Mouse (Mus musculus): ENCODE data around the gene Slc17a6. TPM values are rescaled to one million over a fixed set of nuclear protein-coding genes. Genes with fewer than 3 reads are reported as not detected.

Gene Slc17a6
- polyA plus RNA-seq, 1 experiment from 2014 or later = 111 TPM

GRCm38 (mm10) chr7:51631171-51631570, 9.4 kb downstream of the Slc17a6 start:
- Histone ChIP-seq H3K4me2 (ENCODE audit: low read length) (peak overlapping the region; percentile 74), H3K9ac (replicated peaks; ENCODE audit: low read length) (peak overlapping the region; percentile 52), H3K9me3 (ENCODE audit: control insufficient read depth, low read length) (no peaks in the 10 kb centered on the region), H3K4me3 (replicated peaks; ENCODE audit: low read depth, low read length) (peak overlapping the region; percentile 33), H3K36me3 (ENCODE audit: control insufficient read depth, insufficient read depth, low read length) (peaks cover 12% of the 10 kb centered on the region; the same call in 1 of the 2 replicates), H3K27ac (replicated peaks; ENCODE audit: low read depth, low read length) (peak overlapping the region; percentile 81), H3K27me3 (ENCODE audit: control insufficient read depth, insufficient read depth, low read length) (no peaks in the 10 kb centered on the region; the same call in 1 of the 2 replicates), H3K4me1 (ENCODE audit: control insufficient read depth, insufficient read depth, low read length) (no peaks in the 10 kb centered on the region)
- DNase-seq = peak; percentile 40
- ATAC-seq (ENCODE audit: low FRiP score, low TSS enrichment) = no peak
- WGBS = 47% methylated on average over 3 of the region's 3 CpGs

DNA sequence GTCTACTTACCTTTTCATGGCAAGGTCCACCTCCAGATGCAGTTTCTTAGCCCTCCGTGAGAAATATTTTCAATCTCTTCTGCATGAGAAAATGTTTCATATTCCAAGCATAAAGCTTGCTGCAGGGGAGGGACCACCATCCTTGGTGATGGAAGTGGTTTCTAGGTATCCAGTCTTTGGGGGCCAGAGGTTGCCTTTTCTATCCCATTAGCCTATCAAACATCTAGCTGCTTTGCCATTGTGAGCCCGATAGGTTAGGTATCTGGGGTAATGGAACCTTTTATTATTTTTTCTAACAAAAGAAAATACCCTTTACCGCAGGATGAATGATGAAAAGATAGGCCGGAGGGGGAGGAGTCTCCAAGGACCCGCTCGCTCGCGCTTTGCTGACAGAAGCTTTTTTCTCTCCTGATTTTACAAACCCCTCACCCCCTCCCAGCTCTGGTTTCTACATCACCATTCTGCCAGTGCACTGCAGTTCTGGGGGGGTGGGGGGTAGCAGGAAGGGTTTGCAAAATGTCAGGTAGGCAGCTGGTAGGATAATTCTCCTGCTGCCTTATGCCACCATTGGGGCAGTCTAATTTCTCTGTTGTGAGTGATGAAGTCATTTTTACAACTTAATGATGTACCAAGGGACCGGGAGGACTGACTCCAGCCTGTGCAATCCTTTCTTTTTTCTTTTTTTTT, 10.9 kb downstream of the Slc17a6 start:
- H3K4me3 ChIP-seq (replicated peaks; ENCODE audit: low read depth, low read length) = peak overlapping the region; percentile 27
- no peaks in the 10 kb centered on the region for H3K27me3 ChIP-seq (ENCODE audit: control insufficient read depth, insufficient read depth, low read length)
- H3K4me2 ChIP-seq (ENCODE audit: low read length) = peak overlapping the region; percentile 48
- H3K36me3 ChIP-seq (ENCODE audit: control insufficient read depth, insufficient read depth, low read length) = 0 out of 2 replicates have a peak, but pooled peaks cover 3% of the 10 kb centered on the region
- peak; percentile 86 for ATAC-seq (ENCODE audit: low FRiP score, low TSS enrichment)
- no peaks in the 10 kb centered on the region for H3K4me1 ChIP-seq (ENCODE audit: control insufficient read depth, insufficient read depth, low read length)
- H3K9me3 ChIP-seq (ENCODE audit: control insufficient read depth, low read length) = no peaks in the 10 kb centered on the region
- H3K27ac ChIP-seq (replicated peaks; ENCODE audit: low read depth, low read length) = peak overlapping the region; percentile 83
- 2% methylated on average over 9 of the region's 9 CpGs for WGBS
- H3K9ac ChIP-seq (replicated peaks; ENCODE audit: low read length) = peak overlapping the region; percentile 49
- peak; percentile 88 for DNase-seq

GRCm38 (mm10) chr7:51633230-51633844, 11.5 kb downstream of the Slc17a6 start:
- H3K4me1 ChIP-seq (ENCODE audit: control insufficient read depth, insufficient read depth, low read length) = no peaks in the 10 kb centered on the region
- no peaks in the 10 kb centered on the region for H3K27me3 ChIP-seq (ENCODE audit: control insufficient read depth, insufficient read depth, low read length)
- H3K9ac ChIP-seq (replicated peaks; ENCODE audit: low read length) = peak overlapping the region; percentile 49
- peak overlapping the region; percentile 27 for H3K4me3 ChIP-seq (replicated peaks; ENCODE audit: low read depth, low read length)
- ATAC-seq (ENCODE audit: low FRiP score, low TSS enrichment) (peak; percentile 73), DNase-seq (peak; percentile 74)
- peak overlapping the region; percentile 83 for H3K27ac ChIP-seq (replicated peaks; ENCODE audit: low read depth, low read length)
- H3K36me3 ChIP-seq (ENCODE audit: control insufficient read depth, insufficient read depth, low read length) = 0 out of 2 replicates have a peak, but pooled peaks cover 3% of the 10 kb centered on the region
- peak overlapping the region; percentile 48 for H3K4me2 ChIP-seq (ENCODE audit: low read length)
- no peaks in the 10 kb centered on the region for H3K9me3 ChIP-seq (ENCODE audit: control insufficient read depth, low read length)
- 2% methylated on average over 7 of the region's 7 CpGs for WGBS

DNA sequence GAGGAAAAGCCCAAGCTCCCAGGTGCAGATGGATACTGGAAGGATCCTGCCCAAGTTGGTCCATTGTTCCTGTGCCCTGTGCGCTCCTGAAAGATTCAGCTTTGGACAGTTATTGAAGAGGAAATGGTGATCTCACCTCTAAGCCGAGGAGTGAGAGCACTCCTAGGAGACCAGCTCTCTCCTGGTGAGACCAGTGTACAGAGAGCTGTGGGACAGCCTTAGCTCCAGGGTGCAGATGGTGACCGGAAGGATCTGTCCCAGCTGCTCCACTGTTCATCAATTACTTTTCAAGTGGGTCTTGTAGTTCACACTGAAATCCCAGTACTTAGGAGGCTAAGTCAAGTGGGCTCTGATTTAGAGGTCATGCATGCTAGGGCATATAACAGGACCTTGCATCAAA, 35.3 kb downstream of the Slc17a6 start:
- no peaks in the 10 kb centered on the region for H3K27me3 ChIP-seq (ENCODE audit: control insufficient read depth, insufficient read depth, low read length)
- no peak overlapping the region for H3K4me2 ChIP-seq (ENCODE audit: low read length)
- no peaks in the 10 kb centered on the region for H3K4me1 ChIP-seq (ENCODE audit: control insufficient read depth, insufficient read depth, low read length)
- DNase-seq (no peak), ATAC-seq (ENCODE audit: low FRiP score, low TSS enrichment) (no peak)
- no peaks in the 10 kb centered on the region for H3K9me3 ChIP-seq (ENCODE audit: control insufficient read depth, low read length)
- no peak overlapping the region for H3K4me3 ChIP-seq (replicated peaks; ENCODE audit: low read depth, low read length)
- no peak overlapping the region for H3K27ac ChIP-seq (replicated peaks; ENCODE audit: low read depth, low read length)
- peaks cover 25% of the 10 kb centered on the region; the same call in 1 of the 2 replicates for H3K36me3 ChIP-seq (ENCODE audit: control insufficient read depth, insufficient read depth, low read length)
- 82% methylated on average over 3 of the region's 3 CpGs for WGBS
- H3K9ac ChIP-seq (replicated peaks; ENCODE audit: low read length) = no peak overlapping the region

DNA sequence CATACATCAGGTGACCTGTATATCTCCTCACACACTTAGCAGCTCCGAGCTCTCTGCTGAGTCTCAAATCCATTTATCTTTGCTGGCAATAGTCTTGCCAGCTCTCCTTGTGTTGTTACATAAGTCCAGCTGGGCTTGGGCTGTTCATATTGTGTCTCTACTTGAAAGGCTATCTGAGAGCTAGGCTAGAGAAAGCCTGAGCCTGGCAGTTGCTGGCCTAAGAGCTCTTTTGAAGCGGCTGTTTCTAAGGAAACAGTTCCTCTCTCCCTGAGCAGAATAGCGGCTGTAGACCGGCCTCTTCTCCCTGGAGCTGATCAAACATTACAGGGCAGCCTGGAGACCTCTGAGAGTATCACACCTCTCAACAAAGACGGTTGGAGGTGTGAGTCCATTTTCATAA, 40.6 kb downstream of the Slc17a6 start:
- no peaks in the 10 kb centered on the region for H3K4me1 ChIP-seq (ENCODE audit: control insufficient read depth, insufficient read depth, low read length)
- 15% methylated on average over 5 of the region's 5 CpGs for WGBS
- H3K9ac ChIP-seq (replicated peaks; ENCODE audit: low read length) = no peak overlapping the region; the same call in 1 of the 2 replicates
- peaks cover 41% of the 10 kb centered on the region for H3K36me3 ChIP-seq (ENCODE audit: control insufficient read depth, insufficient read depth, low read length)
- no peak overlapping the region for H3K4me3 ChIP-seq (replicated peaks; ENCODE audit: low read depth, low read length)
- peak overlapping the region; percentile 37; the same call in 1 of the 2 replicates for H3K27ac ChIP-seq (replicated peaks; ENCODE audit: low read depth, low read length)
- DNase-seq = peak; percentile 62
- H3K9me3 ChIP-seq (ENCODE audit: control insufficient read depth, low read length) = no peaks in the 10 kb centered on the region
- H3K4me2 ChIP-seq (ENCODE audit: low read length) = no peak overlapping the region
- ATAC-seq (ENCODE audit: low FRiP score, low TSS enrichment) = no peak; the same call in 1 of the 2 replicates
- H3K27me3 ChIP-seq (ENCODE audit: control insufficient read depth, insufficient read depth, low read length) = no peaks in the 10 kb centered on the region

GRCm38 (mm10) chr7:51693539-51694217, 71.9 kb downstream of the Slc17a6 start:
- Histone ChIP-seq H3K4me1 (ENCODE audit: control insufficient read depth, insufficient read depth, low read length) (no peaks in the 10 kb centered on the region; the same call in none of the 2 replicates), H3K4me2 (ENCODE audit: low read length) (no peak overlapping the region), H3K36me3 (ENCODE audit: control insufficient read depth, insufficient read depth, low read length) (no peaks in the 10 kb centered on the region), H3K27ac (replicated peaks; ENCODE audit: low read depth, low read length) (peak overlapping the region; percentile 50), H3K9me3 (ENCODE audit: control insufficient read depth, low read length) (no peaks in the 10 kb centered on the region), H3K27me3 (ENCODE audit: control insufficient read depth, insufficient read depth, low read length) (no peaks in the 10 kb centered on the region), H3K4me3 (replicated peaks; ENCODE audit: low read depth, low read length) (no peak overlapping the region), H3K9ac (replicated peaks; ENCODE audit: low read length) (no peak overlapping the region)
- ATAC-seq (ENCODE audit: low FRiP score, low TSS enrichment) (peak; percentile 68), DNase-seq (peak; percentile 53)
- 73% methylated on average over 8 of the region's 8 CpGs for WGBS

DNA sequence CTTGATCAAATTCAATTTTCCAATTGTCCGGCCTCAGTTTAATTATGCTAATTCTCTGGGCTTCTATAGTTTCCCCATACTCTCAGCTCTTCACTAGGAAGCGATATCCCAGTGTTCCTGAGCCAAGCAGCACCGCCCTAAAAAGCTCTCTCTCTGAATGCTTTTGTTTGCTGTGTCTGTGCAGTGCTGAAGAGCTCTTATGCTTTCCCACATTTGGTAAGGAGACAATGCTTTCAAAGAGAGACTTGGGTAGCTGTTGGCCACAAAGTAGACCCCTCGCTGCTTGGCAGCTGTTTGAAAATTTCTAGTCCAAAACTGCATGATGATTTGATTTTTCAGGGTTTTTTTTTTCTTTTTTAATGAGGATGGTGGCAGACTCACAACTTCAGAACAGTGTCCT, 72.6 kb downstream of the Slc17a6 start:
- 0 out of 2 replicates have a peak, but pooled peaks have one; percentile 31 for ATAC-seq (ENCODE audit: low FRiP score, low TSS enrichment)

GRCm38 (mm10) chr7:51709508-51709907, 87.7 kb downstream of the Slc17a6 start:
- Histone ChIP-seq H3K9ac (replicated peaks; ENCODE audit: low read length) (no peak overlapping the region), H3K36me3 (ENCODE audit: control insufficient read depth, insufficient read depth, low read length) (no peaks in the 10 kb centered on the region), H3K4me2 (ENCODE audit: low read length) (no peak overlapping the region), H3K4me3 (replicated peaks; ENCODE audit: low read depth, low read length) (no peak overlapping the region), H3K27me3 (ENCODE audit: control insufficient read depth, insufficient read depth, low read length) (no peaks in the 10 kb centered on the region), H3K27ac (replicated peaks; ENCODE audit: low read depth, low read length) (no peak overlapping the region), H3K4me1 (ENCODE audit: control insufficient read depth, insufficient read depth, low read length) (no peaks in the 10 kb centered on the region), H3K9me3 (ENCODE audit: control insufficient read depth, low read length) (no peaks in the 10 kb centered on the region)
- DNase-seq (no peak), ATAC-seq (ENCODE audit: low FRiP score, low TSS enrichment) (no peak)
- WGBS = 85% methylated on average over 3 of the region's 3 CpGs

More for the DNA sequence above, 72.6 kb downstream of the Slc17a6 start:
- Histone ChIP-seq H3K4me3 (replicated peaks; ENCODE audit: low read depth, low read length) (no peak overlapping the region), H3K36me3 (ENCODE audit: control insufficient read depth, insufficient read depth, low read length) (no peaks in the 10 kb centered on the region), H3K27me3 (ENCODE audit: control insufficient read depth, insufficient read depth, low read length) (no peaks in the 10 kb centered on the region), H3K4me2 (ENCODE audit: low read length) (no peak overlapping the region; the same call in 1 of the 2 replicates), H3K27ac (replicated peaks; ENCODE audit: low read depth, low read length) (peak overlapping the region; percentile 50), H3K4me1 (ENCODE audit: control insufficient read depth, insufficient read depth, low read length) (no peaks in the 10 kb centered on the region; the same call in none of the 2 replicates), H3K9me3 (ENCODE audit: control insufficient read depth, low read length) (no peaks in the 10 kb centered on the region), H3K9ac (replicated peaks; ENCODE audit: low read length) (0 out of 2 replicates have a peak overlapping the region, but pooled peaks have one; percentile 12)
- peak; percentile 40 for DNase-seq
- WGBS = 32% methylated on average over 4 of the region's 4 CpGs

Measured in midbrain, embryonic 14.5 days (tissue).